Mouse (Mus musculus) neural tube, embryonic 11.5 days (tissue): ENCODE measurements at regions not wholly inside any gene's neighbourhood (a gene's known extent, or its start where the extent isn't known, plus 50 kb on each side); places are given as distances from the start of the nearest gene placed in this dataset.
A peak's percentile ranks its signal among the peaks of the same experiment; 100 is the strongest.

Experiments used
- ATAC-seq: fragments of 200-750 bp; cut with Nextera tagmentation; 2 replicates; pipeline ENCODE4 v1.8.0; 2017; ENCODE audit warnings: moderate number of reproducible peaks, mild to moderate bottlenecking, moderate TSS enrichment, moderate library complexity; ENCODE audit not compliant: insufficient read depth, low FRiP score, low TSS enrichment
- DNase-seq: peaks from one replicate; pipeline ENCODE4 v3.0.0-alpha.2; 2015; ENCODE audit warnings: low spot score
- H3K27ac ChIP-seq: fragments of 300-500 bp; sonication (generic); 2 replicates; pipeline ENCODE4 v1.5.1; 2014; ENCODE audit warnings: low read depth, mild to moderate bottlenecking, low read length
- H3K27me3 ChIP-seq: fragments of 300-500 bp; sonication (generic); 2 replicates; pipeline ENCODE4 v1.6.1; 2014; ENCODE audit warnings: mild to moderate bottlenecking, low read length, mixed read lengths; ENCODE audit not compliant: control insufficient read depth, insufficient read depth
- H3K36me3 ChIP-seq: fragments of 300-500 bp; sonication (generic); 2 replicates; pipeline ENCODE4 v1.6.1; 2014; ENCODE audit warnings: mild to moderate bottlenecking, low read length, moderate library complexity, mixed read lengths; ENCODE audit not compliant: control insufficient read depth, insufficient read depth
- H3K4me1 ChIP-seq: fragments of 300-500 bp; sonication (generic); 2 replicates; pipeline ENCODE4 v1.6.1; 2014; ENCODE audit warnings: low read length, mixed read lengths; ENCODE audit not compliant: control insufficient read depth, insufficient read depth
- H3K4me2 ChIP-seq: fragments of 300-500 bp; sonication (generic); 2 replicates; pipeline ENCODE4 v1.6.1; 2014; ENCODE audit warnings: low read depth, mild to moderate bottlenecking, moderate library complexity
- H3K4me3 ChIP-seq: fragments of 300-500 bp; sonication (generic); 2 replicates; pipeline ENCODE4 v1.5.1; 2014; ENCODE audit warnings: low read depth, low read length
- H3K9ac ChIP-seq: fragments of 300-500 bp; sonication (generic); 2 replicates; pipeline ENCODE4 v1.6.1; 2014; ENCODE audit warnings: mild to moderate bottlenecking, low read length
- H3K9me3 ChIP-seq: fragments of 300-500 bp; sonication (generic); 2 replicates; pipeline ENCODE4 v1.6.1; 2016; ENCODE audit warnings: low read length; ENCODE audit not compliant: control insufficient read depth
- WGBS: fragments of 180-500 bp; shearing (Covaris S2); extraction: QIAGEN DNeasy Blood & Tissue Kit; methylation state at CpG from one replicate; pipeline ENCODE4 v1.1.7; 2014; 5-methylcytosine and 5-hydroxymethylcytosine counted together

GRCm38 (mm10) chr17:15311822-15312221 is 64.8 kb downstream of the Dll1 start:
- ATAC-seq (no peak), DNase-seq (no peak)
- H3K36me3 ChIP-seq: no peaks in the 10 kb centered on the region
- no peaks in the 10 kb centered on the region for H3K27me3 ChIP-seq
- WGBS: 44% methylated on average over 4 of the region's 4 CpGs
- H3K9ac ChIP-seq: no peak overlapping the region
- no peak overlapping the region for H3K4me2 ChIP-seq
- no peak overlapping the region for H3K27ac ChIP-seq
- no peaks in the 10 kb centered on the region for H3K9me3 ChIP-seq
- no peak overlapping the region for H3K4me3 ChIP-seq
- H3K4me1 ChIP-seq: no peaks in the 10 kb centered on the region

- Histone ChIP-seq H3K9ac (no peak overlapping the region), H3K9me3 (no peaks in the 10 kb centered on the region), H3K4me3 (no peak overlapping the region), H3K4me2 (no peak overlapping the region), H3K27ac (no peak overlapping the region), H3K36me3 (no peaks in the 10 kb centered on the region), H3K4me1 (no peaks in the 10 kb centered on the region), H3K27me3 (no peaks in the 10 kb centered on the region)
- 60% methylated on average over 2 of the region's 2 CpGs for WGBS
- DNase-seq (no peak), ATAC-seq (no peak)
Measured at GRCm38 (mm10) chr17:15310465-15310864, 66.2 kb downstream of the Dll1 start.

- H3K36me3 ChIP-seq: no peaks in the 10 kb centered on the region
- no peak overlapping the region for H3K4me2 ChIP-seq
- WGBS: 50% methylated on average over 1 of the region's 1 CpGs
Measured at GRCm38 (mm10) chr17:15302110-15302509, 74.6 kb downstream of the Dll1 start.

GRCm38 (mm10) chr17:15299743-15300371 is 76.8 kb downstream of the Dll1 start:
- DNase-seq (no peak), ATAC-seq (no peak)
- no peaks in the 10 kb centered on the region for H3K9me3 ChIP-seq
- no peaks in the 10 kb centered on the region for H3K36me3 ChIP-seq
- WGBS: 81% methylated on average over 13 of the region's 13 CpGs
- no peak overlapping the region for H3K9ac ChIP-seq
- H3K4me1 ChIP-seq: no peaks in the 10 kb centered on the region
- H3K27me3 ChIP-seq: no peaks in the 10 kb centered on the region
- H3K4me3 ChIP-seq: no peak overlapping the region
- H3K27ac ChIP-seq: no peak overlapping the region
- no peak overlapping the region for H3K4me2 ChIP-seq

More at GRCm38 (mm10) chr17:15302110-15302509, 74.6 kb downstream of the Dll1 start:
- H3K4me3 ChIP-seq: no peak overlapping the region
- H3K27me3 ChIP-seq: no peaks in the 10 kb centered on the region
- DNase-seq: peak; percentile 1
- no peaks in the 10 kb centered on the region for H3K4me1 ChIP-seq
- no peak for ATAC-seq
- no peak overlapping the region for H3K27ac ChIP-seq
- H3K9me3 ChIP-seq: no peaks in the 10 kb centered on the region
- no peak overlapping the region for H3K9ac ChIP-seq

GRCm38 (mm10) chr17:15294165-15294585 is 82.5 kb downstream of the Dll1 start:
- peak; percentile 23 for DNase-seq
- ATAC-seq: peak; percentile 50

GRCm38 (mm10) chr17:15292490-15293070 is 84.1 kb downstream of the Dll1 start:
- Histone ChIP-seq H3K27me3 (no peaks in the 10 kb centered on the region), H3K4me2 (no peak overlapping the region), H3K4me1 (no peaks in the 10 kb centered on the region), H3K27ac (no peak overlapping the region), H3K4me3 (no peak overlapping the region), H3K9me3 (no peaks in the 10 kb centered on the region), H3K9ac (no peak overlapping the region), H3K36me3 (no peaks in the 10 kb centered on the region)
- WGBS: 89% methylated on average over 11 of the region's 11 CpGs
- no peak for ATAC-seq
- DNase-seq: no peak

More at GRCm38 (mm10) chr17:15294165-15294585, 82.5 kb downstream of the Dll1 start:
- WGBS: 58% methylated on average over 5 of the region's 5 CpGs
- no peaks in the 10 kb centered on the region for H3K4me1 ChIP-seq
- H3K27me3 ChIP-seq: no peaks in the 10 kb centered on the region
- no peaks in the 10 kb centered on the region for H3K9me3 ChIP-seq
- no peak overlapping the region for H3K4me2 ChIP-seq
- no peak overlapping the region for H3K4me3 ChIP-seq
- H3K27ac ChIP-seq: no peak overlapping the region
- H3K9ac ChIP-seq: no peak overlapping the region
- no peaks in the 10 kb centered on the region for H3K36me3 ChIP-seq

GRCm38 (mm10) chr17:15291626-15292025 is 85.0 kb downstream of the Dll1 start:
- Histone ChIP-seq H3K9me3 (no peaks in the 10 kb centered on the region), H3K27ac (no peak overlapping the region), H3K9ac (no peak overlapping the region), H3K4me3 (no peak overlapping the region), H3K4me1 (no peaks in the 10 kb centered on the region), H3K27me3 (no peaks in the 10 kb centered on the region), H3K4me2 (no peak overlapping the region), H3K36me3 (no peaks in the 10 kb centered on the region)
- no peak for ATAC-seq
- DNase-seq: no peak
- WGBS: 63% methylated on average over 4 of the region's 4 CpGs

- Histone ChIP-seq H3K4me3 (no peak overlapping the region), H3K27ac (no peak overlapping the region), H3K4me2 (no peak overlapping the region), H3K9ac (no peak overlapping the region), H3K9me3 (no peaks in the 10 kb centered on the region), H3K4me1 (no peaks in the 10 kb centered on the region), H3K36me3 (no peaks in the 10 kb centered on the region), H3K27me3 (no peaks in the 10 kb centered on the region)
- DNase-seq (no peak), ATAC-seq (no peak)
- 81% methylated on average over 1 of the region's 1 CpGs for WGBS
Measured at GRCm38 (mm10) chr17:15290326-15290725, 86.3 kb downstream of the Dll1 start.

- Histone ChIP-seq H3K27me3 (no peaks in the 10 kb centered on the region), H3K4me3 (no peak overlapping the region), H3K36me3 (no peaks in the 10 kb centered on the region), H3K9ac (no peak overlapping the region), H3K9me3 (no peaks in the 10 kb centered on the region), H3K27ac (no peak overlapping the region), H3K4me2 (no peak overlapping the region), H3K4me1 (no peaks in the 10 kb centered on the region)
- DNase-seq: no peak
- no peak for ATAC-seq
- 83% methylated on average over 5 of the region's 5 CpGs for WGBS
Measured at GRCm38 (mm10) chr17:15289062-15289461, 87.6 kb downstream of the Dll1 start.
